Mouse (Mus musculus) embryo, embryonic 10 days (tissue): ENCODE results near the gene Tnfrsf26.

Experiments used
- DNase-seq: peaks from one replicate; pipeline ENCODE4 v3.0.0-alpha.2; 2015; ENCODE audit warnings: low spot score

Tnfrsf26 gene

GRCm38 (mm10) chr7:143599428-143600230 is 28.9 kb downstream of the Tnfrsf26 start, which contains the start of gene Cars:
TSS of gene Cars (minus strand) at chr7:143600090.
- DNase-seq = peak; percentile 97

- DNase-seq = no peak
Observed at GRCm38 (mm10) chr7:143594865-143595264, 33.7 kb downstream of the Tnfrsf26 start.

- DNase-seq = no peak
Observed at GRCm38 (mm10) chr7:143592255-143592654, 36.3 kb downstream of the Tnfrsf26 start.

- no peak for DNase-seq
Observed at GRCm38 (mm10) chr7:143588006-143588405, 40.5 kb downstream of the Tnfrsf26 start.

- DNase-seq = no peak
Observed at GRCm38 (mm10) chr7:143587586-143587985, 40.9 kb downstream of the Tnfrsf26 start.

- DNase-seq = peak; percentile 67
Observed at GRCm38 (mm10) chr7:143583956-143584355, 44.6 kb downstream of the Tnfrsf26 start.

GRCm38 (mm10) chr7:143583025-143583424 is 45.5 kb downstream of the Tnfrsf26 start:
- DNase-seq = no peak

- no peak for DNase-seq
Observed at GRCm38 (mm10) chr7:143575751-143576150, 52.8 kb downstream of the Tnfrsf26 start.

- no peak for DNase-seq
Observed at GRCm38 (mm10) chr7:143565648-143566039, 62.9 kb downstream of the Tnfrsf26 start.

- DNase-seq = no peak
Observed at GRCm38 (mm10) chr7:143565015-143565647, 63.4 kb downstream of the Tnfrsf26 start.

- DNase-seq = no peak
Observed at GRCm38 (mm10) chr7:143563787-143564186, 64.7 kb downstream of the Tnfrsf26 start.
